Mouse (Mus musculus): ENCODE measurements around the gene Sipa1l2.

DNA sequence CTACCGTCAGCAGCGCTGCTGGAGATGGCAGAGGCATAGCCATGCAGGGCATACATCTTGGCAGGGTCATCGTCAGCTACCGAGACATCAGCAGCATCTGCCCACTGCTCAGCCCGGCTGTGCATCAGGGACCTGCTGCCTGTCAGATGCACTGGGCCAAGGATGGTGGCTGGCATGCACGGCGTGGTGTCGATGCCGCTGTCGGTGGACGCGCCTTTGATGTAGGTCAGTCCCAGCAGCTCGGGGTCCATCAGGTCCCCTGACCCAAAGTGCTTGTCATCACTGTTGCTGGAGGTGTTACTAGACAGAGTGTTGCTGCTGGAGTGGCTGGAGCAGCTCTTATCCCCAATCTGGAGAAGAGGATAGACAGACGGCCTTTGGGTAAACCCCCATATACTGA, 122.1 kb downstream of the Sipa1l2 start:
- TF ChIP-seq CTCF (conservative IDR thresholded peaks at IDR 0.05; ENCODE audit: insufficient read depth, insufficient read length, low read depth, low read length) (no peak), POLR2A (IDR thresholded peaks at IDR 0.05; ENCODE audit: low read depth, low read length) (no peak)
